Mouse (Mus musculus) kidney, embryonic 16.5 days (tissue): Measurements from ENCODE around the gene Ypel1. TPM values are rescaled to one million over a fixed set of nuclear protein-coding genes. Genes with fewer than 3 reads are reported as not detected.
A peak's percentile ranks its signal among the peaks of the same experiment; 100 is the strongest.

Experiments used
- microRNA counts: library from miRNA; unstranded; fragments of <30 nt; microRNA quantifications from one replicate; lab custom pipeline; 2016
- microRNA-seq: library from miRNA; unstranded; fragments of <30 nt; microRNA quantifications from one replicate; pipeline ENCODE4, GENCODE M21; 2016
- polyA plus RNA-seq: library from polyadenylated mRNA; unstranded; fragments of >200 nt; fragmentation: Nextera tagmentation; extraction: Ambion mirVana; gene quantifications from 2 replicates; pipeline ENCODE4 v1.2.1, GENCODE M21; 2015

Ypel1 gene
- polyA plus RNA-seq, 1 experiment from 2014 or later, result 44.8 TPM

MicroRNAs within 50 kb of the gene (microRNA counts, 519-probe panel; counts per million panel counts)
- 4,353 counts per million, percentile 92 among the panel's probes with 10 or more counts for microRNA mmu-miR-130b (lab: Ali Mortazavi, UCI)
- 3,033 counts per million, percentile 71 among the panel's probes with 10 or more counts for microRNA mmu-miR-301b (lab: Ali Mortazavi, UCI)

Small RNA genes within 50 kb of the gene (microRNA-seq; reads per million reads assigned to microRNA genes)
- gene Mir130b (6,486 reads per million, percentile 93 among the genes with 10 or more reads in this experiment), gene Mir301b (64.8 reads per million, percentile 51 among the genes with 10 or more reads in this experiment)

Other genes with a start within 250 kb of the Ypel1 start
- gene Spag6l, start 240.2 kb upstream of the Ypel1 start, polyA plus RNA-seq, result 0.95 and 1.2 TPM in 2 replicates
- 0.46 TPM in 1 of 2 replicates, not detected in the other for gene Igll1, start 205.7 kb upstream of the Ypel1 start, polyA plus RNA-seq
- gene Top3b, start 199.0 kb upstream of the Ypel1 start, polyA plus RNA-seq, result 73.0 and 77.2 TPM in 2 replicates
- 2.4 and 2.5 TPM in 2 replicates for gene Vpreb1, start 198.9 kb upstream of the Ypel1 start, polyA plus RNA-seq
- gene Ppm1f, start 173.2 kb upstream of the Ypel1 start, polyA plus RNA-seq, result 37.7 TPM in 2 replicates
- gene Mapk1, start 86.3 kb upstream of the Ypel1 start, polyA plus RNA-seq, result 171 and 172 TPM in 2 replicates
- gene Ppil2, start 41.6 kb downstream of the Ypel1 start, polyA plus RNA-seq, result 150 and 161 TPM in 2 replicates
- 57.5 and 60.6 TPM in 2 replicates for gene 2610318N02Rik, start 55.5 kb downstream of the Ypel1 start, polyA plus RNA-seq
- gene Sdf2l1, start 62.7 kb downstream of the Ypel1 start, polyA plus RNA-seq, result 95.5 and 105 TPM in 2 replicates
- gene Ydjc, start 74.9 kb downstream of the Ypel1 start, polyA plus RNA-seq, result 7.2 and 7.8 TPM in 2 replicates
- gene Ccdc116, start 77.5 kb downstream of the Ypel1 start, polyA plus RNA-seq, result 0.31 and 0.36 TPM in 2 replicates
- 332 and 350 TPM in 2 replicates for gene Ube2l3, start 133.0 kb downstream of the Ypel1 start, polyA plus RNA-seq
- 0.36 and 0.51 TPM in 2 replicates for gene Rimbp3, start 138.9 kb downstream of the Ypel1 start, polyA plus RNA-seq
- gene Hic2, start 163.9 kb downstream of the Ypel1 start, polyA plus RNA-seq, result 4.9 and 5.4 TPM in 2 replicates
- 19.2 and 19.4 TPM in 2 replicates for gene Tmem191c, start 206.4 kb downstream of the Ypel1 start, polyA plus RNA-seq